Mouse (Mus musculus) layer of hippocampus, adult 18-20 months (tissue): Measurements from ENCODE around the gene Dcbld1. TPM values are rescaled to one million over a fixed set of nuclear protein-coding genes. Genes with fewer than 3 reads are reported as not detected.

Experiments
- DNase-seq, 2 experiments: peaks; one replicate each; pipeline ENCODE4 v3.0.0; 2022; ENCODE audit warnings: low spot score in 2 of 2
- long read RNA-seq: library from polyadenylated mRNA; stranded (forward); transcript quantifications from one replicate; pipeline ENCODE4 v2.0.0, GENCODE M21; 2021
- total RNA-seq, 2 experiments: library from RNA; stranded (reverse); gene quantifications; 2 replicates each; pipeline ENCODE4 v1.2.3; 2021

Gene Dcbld1
- 1 to 10 TPM; 5.7 to 6.4 TPM for total RNA-seq
- long read RNA-seq, transcript Dcbld1-201 (11 exons, 3,024 nt) = major isoform, 9 of 10 reads
- long read RNA-seq, partial matches to known transcripts = 0 of 10 reads
- long read RNA-seq, other reads (novel, unspliced or antisense) = 1 of 10 reads

- DNase-seq = peak; percentile 16 to 51
Observed at GRCm38 (mm10) chr10:52233301-52233968, at the start of gene Dcbld1. Dcbld1 (plus strand) TSS chr10:52233619.

DNA sequence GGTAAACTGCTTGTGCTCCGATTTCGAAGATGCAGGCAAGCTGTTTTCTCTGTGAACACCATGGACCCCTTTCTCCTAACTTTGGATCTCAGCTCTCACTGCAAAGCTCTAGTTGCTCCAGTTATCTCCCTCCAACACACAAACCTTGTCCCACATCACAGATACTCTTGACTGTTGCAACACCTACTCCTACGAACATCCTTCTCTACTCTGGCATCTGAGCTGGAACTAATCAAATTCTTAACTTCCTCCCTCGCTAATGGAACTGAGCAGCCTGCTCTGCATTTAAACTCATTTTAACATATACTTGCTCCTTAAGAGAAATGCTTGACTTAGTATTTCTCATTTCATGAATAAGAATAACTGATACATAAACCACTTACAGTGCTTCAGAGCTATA is 47.5 kb upstream of the Dcbld1 start:
- DNase-seq = peak in 1 of 2 experiments; percentile 3

GRCm38 (mm10) chr10:52194957-52195852 is 38.2 kb upstream of the Dcbld1 start, which contains the start of gene Ros1:
Ros1 (minus strand) TSS chr10:52195244.
- no peak for DNase-seq

- DNase-seq = no peak
Observed at GRCm38 (mm10) chr10:52204006-52204405, 29.4 kb upstream of the Dcbld1 start.

DNA sequence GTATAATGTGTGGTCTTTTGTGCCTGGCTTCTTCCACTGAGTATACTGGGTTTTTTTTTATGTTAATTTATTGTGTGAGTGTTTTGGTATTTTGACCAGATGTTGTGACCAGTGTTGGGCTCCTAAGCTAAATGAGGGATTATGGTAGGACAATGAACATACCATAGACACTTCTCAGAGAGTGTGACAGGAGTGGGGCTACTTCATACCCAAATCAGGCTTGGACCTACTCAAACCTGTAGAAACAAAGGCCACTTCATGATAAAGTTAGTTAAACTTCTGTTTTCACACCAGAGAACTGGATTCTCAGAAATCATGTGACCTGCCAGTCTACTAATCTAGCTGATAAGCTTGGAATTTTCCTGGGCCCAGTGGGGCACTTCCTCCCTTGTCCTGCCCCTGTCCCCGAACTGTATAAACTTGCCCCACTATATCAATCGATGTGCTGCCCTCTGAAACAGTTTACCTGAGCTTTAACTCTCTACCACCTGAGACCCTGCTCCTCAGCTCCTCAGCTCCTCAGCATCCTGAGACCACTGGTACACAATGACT is 18.1 kb upstream of the Dcbld1 start:
- no peak for DNase-seq

DNA sequence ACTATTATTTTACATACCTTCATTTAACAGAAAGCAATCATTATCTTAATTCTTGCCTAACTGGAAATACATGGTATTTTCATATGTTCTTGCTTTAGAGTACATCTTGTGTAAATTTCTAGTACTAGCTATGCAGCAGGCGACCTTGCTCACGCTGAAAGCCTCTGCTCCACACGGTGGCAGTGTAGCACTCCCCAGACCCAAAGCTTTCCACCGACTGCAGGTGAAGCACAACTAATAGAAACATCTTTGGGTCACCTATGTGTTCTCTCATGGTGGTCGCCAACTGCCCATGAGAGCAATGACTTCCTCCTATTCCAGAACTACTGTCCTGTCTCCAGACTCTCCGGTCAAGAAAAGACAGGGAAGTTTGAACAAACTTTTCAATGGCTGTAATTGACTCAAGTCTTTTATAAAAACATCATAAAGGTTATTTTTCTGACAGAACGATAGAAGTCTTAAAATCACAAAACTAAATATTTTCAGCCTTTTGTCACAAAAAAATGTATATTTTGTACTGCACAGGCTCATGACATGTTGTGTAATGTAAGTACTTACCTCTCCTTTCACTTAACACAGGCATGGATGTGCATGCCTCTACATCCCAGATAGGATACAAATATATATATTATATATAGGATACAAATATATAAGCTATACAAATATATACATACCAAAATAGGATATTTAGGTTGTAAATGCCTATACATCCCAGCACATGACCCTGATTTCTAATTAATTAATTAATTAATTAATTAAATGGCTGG is 16.4 kb upstream of the Dcbld1 start:
- DNase-seq = peak; percentile 41 to 75

DNA sequence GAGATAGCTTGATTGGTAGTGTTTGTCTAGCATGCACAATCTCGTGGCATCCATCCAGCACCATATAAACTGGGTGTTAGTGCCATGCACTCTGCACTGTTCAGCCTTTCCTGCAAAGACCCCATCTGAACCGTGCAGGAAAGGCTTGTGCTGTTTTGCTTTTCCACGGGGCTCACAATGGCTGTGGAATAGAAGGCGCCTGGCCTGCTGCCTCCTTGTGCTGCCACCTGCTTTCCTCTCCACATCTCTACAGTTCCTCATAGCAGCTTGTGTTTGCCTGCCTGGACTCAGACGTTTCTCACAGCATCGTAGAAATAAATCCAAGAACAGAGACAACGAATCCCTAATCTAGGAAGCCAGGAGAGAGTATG is 15.9 kb upstream of the Dcbld1 start:
- peak in 1 of 2 experiments; percentile 24 for DNase-seq

DNA sequence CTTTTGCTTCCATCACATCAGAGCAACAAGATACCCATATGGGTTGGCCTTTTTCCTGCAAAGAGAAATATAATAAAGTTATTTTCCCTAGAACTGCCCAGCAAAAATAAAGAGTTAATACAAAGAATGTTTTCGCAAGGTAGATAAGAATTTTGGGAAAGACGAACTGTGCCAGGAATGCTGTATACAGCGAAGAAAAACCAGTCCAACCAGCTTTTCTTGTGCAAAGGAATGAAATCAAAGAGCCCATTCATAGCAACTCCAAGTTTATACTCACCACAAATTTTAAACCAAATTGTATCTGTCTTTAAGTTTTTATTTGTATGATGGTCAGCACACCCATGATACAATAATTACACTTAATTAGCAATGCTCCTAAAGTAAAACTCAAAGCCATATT is 13.8 kb upstream of the Dcbld1 start:
- no peak for DNase-seq

DNA sequence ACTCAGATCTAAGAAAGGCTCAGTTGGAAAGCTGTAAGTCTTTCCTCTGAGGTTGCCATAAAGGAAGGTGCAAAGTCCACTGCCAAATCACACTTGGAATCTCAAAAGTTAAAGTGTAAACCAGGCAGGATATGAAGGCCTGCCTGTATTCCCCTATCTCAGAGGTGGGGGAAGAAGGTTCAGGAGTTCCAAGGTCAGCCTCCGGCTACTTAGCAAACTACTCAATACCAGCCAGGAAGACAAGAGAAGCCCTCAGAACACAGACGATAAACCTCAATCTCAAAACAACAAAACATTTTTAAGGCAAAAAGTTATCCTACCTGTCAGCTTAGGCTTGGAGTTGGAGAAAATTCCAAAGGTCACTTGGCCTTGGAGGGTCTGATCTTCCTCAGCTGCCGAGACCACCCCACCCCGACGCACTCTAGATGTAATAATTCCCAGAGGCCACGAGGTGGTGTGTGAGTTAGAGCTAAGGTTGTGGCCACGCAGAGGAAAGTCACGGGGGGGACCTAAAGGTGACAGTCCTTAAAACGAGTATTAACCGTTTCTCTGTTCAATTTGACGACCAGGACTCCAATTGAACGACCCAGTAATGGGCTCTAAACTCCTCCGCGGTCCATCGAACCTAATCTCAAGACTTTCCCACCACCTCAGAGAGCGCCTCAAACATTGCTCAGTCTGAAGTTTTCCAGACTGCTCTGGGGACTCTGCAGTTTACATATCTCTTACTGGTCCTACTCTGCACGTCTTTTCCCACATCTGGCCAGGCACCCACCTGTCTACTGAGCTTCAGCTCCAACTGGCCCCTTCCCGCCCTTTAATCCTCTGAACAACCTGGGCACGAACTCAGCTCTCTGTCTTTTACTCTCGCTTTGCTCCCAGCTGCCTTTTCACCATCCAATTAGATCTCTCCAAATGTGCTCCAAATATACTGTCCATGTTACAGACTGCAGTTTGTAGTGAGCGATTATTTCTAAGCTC is 933 bp upstream of the Dcbld1 start:
- peak in 1 of 2 experiments; percentile 7 for DNase-seq

DNA sequence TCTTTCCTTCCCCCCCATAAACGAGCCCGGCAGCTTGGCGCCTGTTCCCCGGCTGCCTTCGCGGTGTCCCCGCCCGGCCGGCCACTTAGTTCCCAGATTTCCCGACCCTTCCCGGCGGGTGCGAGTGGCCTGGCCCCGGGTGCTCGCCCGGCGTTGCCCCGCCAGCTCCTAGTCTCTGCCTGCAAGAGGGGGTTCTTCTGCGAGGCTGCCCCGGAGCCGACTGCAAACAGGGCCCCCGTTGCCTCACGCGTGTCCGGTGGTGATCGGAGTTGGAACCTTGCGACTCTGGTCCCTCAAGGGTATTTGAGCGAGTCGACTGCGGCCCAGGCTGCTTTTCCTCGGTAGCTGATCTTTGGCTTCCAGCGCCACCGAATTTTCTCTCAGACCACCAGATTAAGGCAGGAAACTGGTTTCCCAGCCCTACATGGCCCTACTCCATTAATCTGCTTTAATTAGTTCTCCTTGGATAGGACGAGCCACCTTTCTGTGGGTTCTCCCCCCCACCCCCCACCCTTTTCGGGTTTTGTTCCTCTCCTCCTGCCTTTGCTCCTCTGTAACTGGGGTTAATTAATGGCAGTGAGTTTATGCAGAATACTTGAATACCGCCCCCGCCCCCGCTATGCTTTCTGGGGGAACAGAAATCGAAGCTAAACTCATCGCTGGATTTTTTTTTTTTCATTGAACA is 692 bp downstream of the Dcbld1 start:
- DNase-seq = peak; percentile 6 to 20

DNA sequence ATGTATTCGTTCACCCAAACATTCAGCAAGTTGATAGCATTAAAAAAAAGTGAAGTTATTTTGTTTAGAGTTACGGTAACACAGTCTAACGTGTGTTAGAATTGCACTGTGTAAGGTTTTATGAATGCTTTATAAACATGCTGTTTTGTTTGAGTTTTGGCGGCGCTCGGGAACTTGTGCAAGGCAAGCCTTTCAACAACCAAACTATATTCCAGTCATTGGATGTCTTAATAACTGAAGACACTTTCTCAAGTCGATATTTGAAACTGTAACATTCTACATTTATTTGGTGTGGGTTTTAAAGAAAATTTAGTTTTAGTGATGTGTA is 1.2 kb downstream of the Dcbld1 start:
- DNase-seq = no peak

DNA sequence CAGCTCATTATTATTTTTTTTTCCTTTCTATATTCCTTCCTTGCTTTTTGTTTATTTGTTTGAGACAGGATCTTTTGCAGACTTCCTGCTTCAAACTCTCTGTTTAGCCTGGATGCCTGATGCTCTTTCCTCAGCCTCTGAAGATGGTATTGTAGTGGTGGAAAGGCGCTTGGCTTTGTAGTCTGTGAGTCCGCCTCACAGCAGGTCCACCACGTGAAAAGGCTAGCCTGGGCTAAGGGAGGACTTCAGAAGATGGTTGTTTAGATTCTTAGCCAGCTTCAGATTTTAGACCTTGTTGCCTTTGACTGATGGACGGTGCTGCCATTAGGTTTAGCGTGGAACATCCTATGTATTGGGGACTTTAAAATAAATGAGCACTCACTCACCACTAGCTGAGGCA is 2.0 kb downstream of the Dcbld1 start:
- no peak for DNase-seq

DNA sequence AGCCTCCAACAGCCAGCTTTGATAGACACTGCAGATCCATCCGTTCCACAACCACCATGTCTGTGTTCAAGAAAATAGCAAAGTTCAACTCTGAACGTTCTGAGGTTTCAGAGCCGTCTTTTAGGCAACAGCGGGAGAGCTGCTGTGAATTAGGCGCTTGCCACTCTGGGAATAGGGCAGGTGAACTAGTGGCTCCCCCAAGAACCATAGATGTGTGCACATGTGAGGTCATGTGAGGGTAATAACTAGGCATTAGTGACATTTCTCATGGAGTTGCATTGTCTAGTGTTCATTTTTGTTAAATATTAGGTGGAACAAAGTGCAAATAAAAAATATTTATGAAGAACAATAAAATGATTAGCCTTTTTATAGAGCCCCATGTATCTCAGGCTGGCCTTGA is 8.6 kb downstream of the Dcbld1 start:
- DNase-seq = no peak

DNA sequence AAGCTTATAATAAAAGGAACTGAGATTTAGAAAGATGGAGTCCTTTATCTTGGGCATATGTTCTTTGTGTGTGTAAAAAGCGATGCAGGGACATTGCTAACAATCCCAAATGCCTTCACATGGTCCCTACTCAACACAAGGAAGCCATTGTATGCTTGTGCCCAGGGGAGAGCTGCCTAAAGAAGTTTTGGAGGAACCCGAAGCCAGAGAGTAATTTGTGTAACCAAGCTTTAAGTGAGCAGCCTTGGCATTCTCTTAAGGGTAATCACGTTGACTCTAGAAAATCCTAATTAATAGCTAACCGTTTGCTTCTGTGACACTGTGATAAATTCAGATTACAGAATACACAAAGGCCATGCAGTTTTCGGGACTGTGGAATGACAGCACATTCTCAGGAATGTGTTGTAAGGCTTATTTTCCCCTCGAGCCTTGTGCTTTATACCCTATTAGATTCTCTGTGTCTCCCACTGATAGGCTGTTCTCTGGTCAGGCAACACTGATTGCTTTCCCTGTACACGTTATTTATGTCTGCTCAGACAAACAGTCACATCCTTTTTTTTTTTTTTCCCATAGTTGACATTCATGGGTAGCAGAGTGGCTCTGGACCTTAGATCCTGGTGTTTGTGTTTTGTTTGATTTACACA is 9.4 kb downstream of the Dcbld1 start:
- no peak for DNase-seq

DNA sequence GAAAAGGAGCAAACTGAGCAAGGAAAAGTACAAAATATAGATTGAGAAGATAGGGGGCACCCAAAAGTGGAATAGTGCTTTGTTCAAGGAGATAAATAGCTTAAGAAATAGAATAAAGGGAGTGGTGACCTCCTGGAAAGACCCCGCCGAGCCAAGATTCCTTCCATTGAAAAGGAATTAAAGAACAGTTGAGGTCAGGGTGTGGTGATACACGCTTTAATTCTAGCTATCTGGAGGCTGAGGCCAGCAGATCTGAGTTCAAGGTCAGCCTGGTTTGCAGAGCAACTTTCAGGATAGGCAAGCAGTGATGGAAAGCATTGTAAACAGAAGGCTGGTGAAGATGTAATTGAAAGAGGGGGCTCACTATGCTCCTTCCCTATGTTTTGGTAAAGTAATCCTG is 12.8 kb downstream of the Dcbld1 start:
- no peak for DNase-seq

- DNase-seq = no peak
Observed at GRCm38 (mm10) chr10:52252240-52252639, 18.8 kb downstream of the Dcbld1 start.

- peak in 1 of 2 experiments; percentile 19 for DNase-seq
Observed at GRCm38 (mm10) chr10:52253426-52253825, 20.0 kb downstream of the Dcbld1 start.

DNA sequence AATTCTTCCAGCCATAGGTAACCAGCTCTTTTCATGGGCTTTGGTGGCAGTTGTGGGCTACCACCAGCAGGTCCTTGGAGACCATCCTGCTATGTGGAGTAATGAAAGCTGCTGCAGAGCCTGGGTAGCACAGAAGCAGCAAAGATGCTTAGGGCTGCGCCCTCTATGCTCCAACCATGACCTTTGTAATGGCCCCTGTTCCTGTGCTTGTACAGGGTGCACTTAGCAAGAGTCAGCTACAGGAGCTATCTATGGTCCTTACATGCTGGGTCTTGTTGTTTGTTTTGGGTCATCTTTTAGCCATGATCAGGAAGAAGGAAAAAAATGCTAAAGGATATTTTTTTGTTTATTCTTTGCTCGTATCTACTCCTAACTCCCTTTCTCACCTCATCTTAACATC is 24.3 kb downstream of the Dcbld1 start:
- DNase-seq = no peak
